Mouse (Mus musculus) lung, embryonic 14.5 days (tissue): Measurements from ENCODE around the gene Ptbp3. TPM values are rescaled to one million over a fixed set of nuclear protein-coding genes. Genes with fewer than 3 reads are reported as not detected.

Experiments used
- ATAC-seq: fragments of 200-750 bp; cut with Nextera tagmentation; 2 replicates; pipeline ENCODE4 v1.8.0; 2017; ENCODE audit warnings: mild to moderate bottlenecking, moderate TSS enrichment, moderate library complexity; ENCODE audit not compliant: insufficient read depth
- DNase-seq: peaks from one replicate; pipeline ENCODE4 v3.0.0-alpha.2; 2015
- H3K27ac ChIP-seq: fragments of 300-500 bp; sonication (generic); 2 replicates; pipeline ENCODE4 v1.5.1; 2014; ENCODE audit warnings: low read depth, mild to moderate bottlenecking, moderate library complexity
- H3K27me3 ChIP-seq: fragments of 300-500 bp; sonication (generic); 2 replicates; pipeline ENCODE4 v1.6.1; 2014; ENCODE audit warnings: low read length, control low read depth; ENCODE audit not compliant: insufficient read depth
- H3K36me3 ChIP-seq: fragments of 300-500 bp; sonication (generic); 2 replicates; pipeline ENCODE4 v1.6.1; 2014; ENCODE audit warnings: control low read depth; ENCODE audit not compliant: insufficient read depth
- H3K4me1 ChIP-seq: fragments of 300-500 bp; sonication (generic); 2 replicates; pipeline ENCODE4 v1.6.1; 2014; ENCODE audit warnings: antibody characterized with exemption, control low read depth; ENCODE audit not compliant: insufficient read depth
- H3K4me2 ChIP-seq: fragments of 300-500 bp; sonication (generic); 2 replicates; pipeline ENCODE4 v1.6.1; 2014; ENCODE audit warnings: mild to moderate bottlenecking
- H3K4me3 ChIP-seq: fragments of 300-500 bp; sonication (generic); 2 replicates; pipeline ENCODE4 v1.5.1; 2014; ENCODE audit warnings: low read depth, low read length
- H3K9ac ChIP-seq: fragments of 300-500 bp; sonication (generic); 2 replicates; pipeline ENCODE4 v1.6.1; 2014
- H3K9me3 ChIP-seq: fragments of 300-500 bp; sonication (generic); 2 replicates; pipeline ENCODE4 v1.6.1; 2016; ENCODE audit warnings: low read depth, low read length, control low read depth
- CTCF ChIP-seq: IDR thresholded peaks from 2 replicates; pipeline ENCODE4 v1.5.1; 2016; ENCODE audit warnings: antibody characterized with exemption, low read depth
- WGBS: fragments of 180-500 bp; shearing (Covaris S2); extraction: QIAGEN DNeasy Blood & Tissue Kit; methylation state at CpG from one replicate; pipeline ENCODE4 v1.1.7; 2014; 5-methylcytosine and 5-hydroxymethylcytosine counted together
- polyA plus RNA-seq: library from polyadenylated mRNA; unstranded; fragments of >200 nt; fragmentation: Nextera tagmentation; extraction: Ambion mirVana; gene quantifications from 2 replicates; pipeline ENCODE4 v1.2.1, GENCODE M21; 2014

Ptbp3 gene
- polyA plus RNA-seq, 1 experiment from 2014 or later, result 69.6 TPM

- DNase-seq (peak; percentile 35), ATAC-seq (no peak)
- H3K4me3 ChIP-seq, result peak overlapping the region; percentile 94
- peak overlapping the region; percentile 50; the same call in 1 of the 2 replicates for H3K27ac ChIP-seq
- 22% methylated on average over 11 of the region's 11 CpGs for WGBS
- H3K9me3 ChIP-seq, result no peaks in the 10 kb centered on the region
- peak overlapping the region; percentile 94 for H3K9ac ChIP-seq
- no peaks in the 10 kb centered on the region for H3K27me3 ChIP-seq
- H3K4me1 ChIP-seq, result peaks cover 8% of the 10 kb centered on the region; the same call in 1 of the 2 replicates
- no peaks in the 10 kb centered on the region for H3K36me3 ChIP-seq
- no peak for TF ChIP-seq CTCF
- peak overlapping the region; percentile 80 for H3K4me2 ChIP-seq
Measured at GRCm38 (mm10) chr4:59547136-59547889, 1.9 kb downstream of the Ptbp3 start.

GRCm38 (mm10) chr4:59546285-59547071 is 2.7 kb downstream of the Ptbp3 start:
- no peak for ATAC-seq
- Histone ChIP-seq H3K27ac (no peak overlapping the region), H3K27me3 (no peaks in the 10 kb centered on the region), H3K4me3 (peak overlapping the region; percentile 94; the same call in 1 of the 2 replicates), H3K4me2 (peak overlapping the region; percentile 80), H3K36me3 (no peaks in the 10 kb centered on the region), H3K9ac (no peak overlapping the region), H3K9me3 (no peaks in the 10 kb centered on the region), H3K4me1 (peaks cover 8% of the 10 kb centered on the region; the same call in 1 of the 2 replicates)
- 48% methylated on average over 7 of the region's 7 CpGs for WGBS
- TF ChIP-seq CTCF, result no peak
- DNase-seq, result peak; percentile 5

GRCm38 (mm10) chr4:59544654-59545053 is 4.5 kb downstream of the Ptbp3 start:
- Histone ChIP-seq H3K4me3 (no peak overlapping the region), H3K36me3 (no peaks in the 10 kb centered on the region), H3K4me2 (no peak overlapping the region), H3K27ac (no peak overlapping the region), H3K27me3 (no peaks in the 10 kb centered on the region), H3K9ac (no peak overlapping the region), H3K9me3 (no peaks in the 10 kb centered on the region), H3K4me1 (peaks cover 8% of the 10 kb centered on the region; the same call in 1 of the 2 replicates)
- ATAC-seq, result no peak
- TF ChIP-seq CTCF, result no peak
- WGBS, result 36% methylated on average over 2 of the region's 2 CpGs
- peak; percentile 9 for DNase-seq

- Histone ChIP-seq H3K4me2 (no peak overlapping the region), H3K4me3 (no peak overlapping the region), H3K9me3 (no peaks in the 10 kb centered on the region), H3K27ac (no peak overlapping the region), H3K9ac (no peak overlapping the region), H3K27me3 (no peaks in the 10 kb centered on the region), H3K36me3 (no peaks in the 10 kb centered on the region), H3K4me1 (peaks cover 8% of the 10 kb centered on the region; the same call in 1 of the 2 replicates)
- TF ChIP-seq CTCF, result 0 out of 2 replicates have a peak, but pooled peaks have one; percentile 14
- no peak for DNase-seq
- ATAC-seq, result no peak
Measured at GRCm38 (mm10) chr4:59543006-59543405, 6.2 kb downstream of the Ptbp3 start.

- no peak overlapping the region for H3K27ac ChIP-seq
- H3K4me2 ChIP-seq, result no peak overlapping the region
- TF ChIP-seq CTCF, result no peak
- no peak for ATAC-seq
- no peaks in the 10 kb centered on the region for H3K36me3 ChIP-seq
- no peak overlapping the region for H3K4me3 ChIP-seq
- no peaks in the 10 kb centered on the region for H3K4me1 ChIP-seq
- no peak for DNase-seq
- H3K9me3 ChIP-seq, result no peaks in the 10 kb centered on the region
- H3K27me3 ChIP-seq, result no peaks in the 10 kb centered on the region
- no peak overlapping the region for H3K9ac ChIP-seq
- whole genome bisulfite sequencing, result 93% methylated on average over 1 of the region's 1 CpGs
Measured at GRCm38 (mm10) chr4:59536281-59536680, 12.9 kb downstream of the Ptbp3 start.

- H3K9me3 ChIP-seq, result no peaks in the 10 kb centered on the region
- ATAC-seq (no peak), DNase-seq (no peak)
- H3K27me3 ChIP-seq, result no peaks in the 10 kb centered on the region
- H3K9ac ChIP-seq, result no peak overlapping the region
- H3K4me3 ChIP-seq, result no peak overlapping the region
- no peaks in the 10 kb centered on the region for H3K4me1 ChIP-seq
- H3K36me3 ChIP-seq, result no peaks in the 10 kb centered on the region
- H3K4me2 ChIP-seq, result no peak overlapping the region
- TF ChIP-seq CTCF, result no peak
- no peak overlapping the region for H3K27ac ChIP-seq
Measured at GRCm38 (mm10) chr4:59535624-59536023, 13.5 kb downstream of the Ptbp3 start.

GRCm38 (mm10) chr4:59533268-59533667 is 15.9 kb downstream of the Ptbp3 start:
- TF ChIP-seq CTCF, result no peak
- H3K36me3 ChIP-seq, result no peaks in the 10 kb centered on the region
- 46% methylated on average over 2 of the region's 2 CpGs for WGBS
- H3K4me1 ChIP-seq, result no peaks in the 10 kb centered on the region
- no peak overlapping the region for H3K4me2 ChIP-seq
- no peak overlapping the region for H3K27ac ChIP-seq
- no peaks in the 10 kb centered on the region for H3K9me3 ChIP-seq
- no peaks in the 10 kb centered on the region for H3K27me3 ChIP-seq
- H3K9ac ChIP-seq, result no peak overlapping the region
- ATAC-seq (no peak), DNase-seq (no peak)
- H3K4me3 ChIP-seq, result no peak overlapping the region
